Mouse (Mus musculus): ENCODE measurements around the gene Tpsg1. TPM values are rescaled to one million over a fixed set of nuclear protein-coding genes. Genes with fewer than 3 reads are reported as not detected.

Tpsg1 gene
- polyA plus RNA-seq, 1 experiment from 2014 or later = not detected

DNA sequence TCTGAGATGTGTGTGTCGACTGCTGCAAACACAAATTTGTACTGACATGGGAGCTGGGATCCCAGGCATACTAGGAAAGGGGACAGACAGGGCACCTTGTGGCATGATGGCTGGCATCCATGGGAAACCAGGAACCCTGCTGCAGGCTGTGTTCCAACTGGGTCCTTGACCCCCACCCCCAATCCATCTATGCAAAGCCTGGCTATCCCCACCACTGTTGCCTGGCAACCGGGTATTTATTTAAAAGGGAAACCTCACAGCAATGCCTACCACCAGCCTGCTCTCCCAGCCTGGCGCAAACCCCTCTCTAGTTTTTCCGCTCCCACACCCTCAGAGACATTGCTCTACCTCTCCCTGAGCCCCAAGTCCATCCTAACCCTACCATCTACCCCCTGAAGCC, 38.3 kb downstream of the Tpsg1 start:
- H3K36me3 ChIP-seq = peaks cover 18% of the 10 kb centered on the region; the same call in 1 of the 2 replicates
- peaks cover 70% of the 10 kb centered on the region for H3K4me1 ChIP-seq (replicated peaks)
- H3K4me2 ChIP-seq = no peak overlapping the region
- 0 out of 2 replicates have a peak, but pooled peaks cover 5% of the 10 kb centered on the region for H3K27me3 ChIP-seq
- 0 out of 2 replicates have a peak, but pooled peaks cover 5% of the 10 kb centered on the region for H3K9me3 ChIP-seq
- H3K4me3 ChIP-seq (replicated peaks) = no peak overlapping the region
- no peak for ATAC-seq (ENCODE audit: insufficient number of reproducible peaks, insufficient read depth, low FRiP score, low TSS enrichment, low read depth)
- H3K27ac ChIP-seq = 0 out of 2 replicates have a peak overlapping the region, but pooled peaks have one; percentile 42
- H3K9ac ChIP-seq (replicated peaks) = no peak overlapping the region
- 77% methylated on average over 4 of the region's 4 CpGs for WGBS

GRCm38 (mm10) chr17:25408302-25408999, 39.4 kb downstream of the Tpsg1 start:
- H3K36me3 ChIP-seq = peaks cover 15% of the 10 kb centered on the region; the same call in 1 of the 2 replicates
- WGBS = 83% methylated on average over 7 of the region's 7 CpGs
- no peak for ATAC-seq (ENCODE audit: insufficient number of reproducible peaks, insufficient read depth, low FRiP score, low TSS enrichment, low read depth)
- 0 out of 2 replicates have a peak, but pooled peaks cover 5% of the 10 kb centered on the region for H3K27me3 ChIP-seq
- H3K9ac ChIP-seq (replicated peaks) = no peak overlapping the region
- H3K4me1 ChIP-seq (replicated peaks) = peaks cover 70% of the 10 kb centered on the region
- no peak overlapping the region for H3K4me2 ChIP-seq
- 0 out of 2 replicates have a peak, but pooled peaks cover 8% of the 10 kb centered on the region for H3K9me3 ChIP-seq
- H3K4me3 ChIP-seq (replicated peaks) = no peak overlapping the region
- H3K27ac ChIP-seq = no peak overlapping the region

- Histone ChIP-seq H3K36me3 (peaks cover 8% of the 10 kb centered on the region; the same call in 1 of the 2 replicates), H3K27me3 (no peaks in the 10 kb centered on the region), H3K4me1 (replicated peaks) (peaks cover 75% of the 10 kb centered on the region), H3K9ac (replicated peaks) (no peak overlapping the region), H3K9me3 (0 out of 2 replicates have a peak, but pooled peaks cover 8% of the 10 kb centered on the region), H3K4me2 (no peak overlapping the region), H3K4me3 (replicated peaks) (no peak overlapping the region), H3K27ac (peak overlapping the region; percentile 69; the same call in 1 of the 2 replicates)
- ATAC-seq (ENCODE audit: insufficient number of reproducible peaks, insufficient read depth, low FRiP score, low TSS enrichment, low read depth) = no peak
- WGBS = 56% methylated on average over 7 of the region's 7 CpGs
Observed at GRCm38 (mm10) chr17:25409621-25410020, 40.5 kb downstream of the Tpsg1 start.

DNA sequence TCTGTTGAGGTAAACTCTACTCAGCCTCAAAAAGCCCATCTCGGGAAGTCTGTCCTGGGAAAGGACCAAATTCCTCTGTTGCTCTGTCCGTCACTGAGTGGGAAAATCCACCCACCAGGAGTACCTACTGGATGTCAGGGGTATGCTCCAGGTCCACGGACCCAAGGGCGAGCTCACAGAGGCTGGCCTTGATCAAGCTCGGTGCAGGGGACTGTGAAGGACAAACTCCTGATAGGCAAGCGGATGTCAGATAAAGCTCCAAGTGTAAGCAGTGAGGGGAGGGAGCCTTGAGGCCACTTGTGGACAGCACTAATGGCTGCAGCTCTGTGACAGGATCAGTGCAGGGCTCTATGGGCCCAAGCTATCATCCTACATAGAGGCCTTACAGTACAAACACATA, 41.1 kb downstream of the Tpsg1 start:
- Histone ChIP-seq H3K9me3 (0 out of 2 replicates have a peak, but pooled peaks cover 8% of the 10 kb centered on the region), H3K27ac (peak overlapping the region; percentile 69; the same call in 1 of the 2 replicates), H3K9ac (replicated peaks) (no peak overlapping the region), H3K4me3 (replicated peaks) (no peak overlapping the region), H3K36me3 (peaks cover 8% of the 10 kb centered on the region; the same call in 1 of the 2 replicates), H3K4me1 (replicated peaks) (peaks cover 75% of the 10 kb centered on the region), H3K4me2 (no peak overlapping the region), H3K27me3 (no peaks in the 10 kb centered on the region)
- ATAC-seq (ENCODE audit: insufficient number of reproducible peaks, insufficient read depth, low FRiP score, low TSS enrichment, low read depth) = no peak
- WGBS = 85% methylated on average over 6 of the region's 6 CpGs

- H3K27me3 ChIP-seq = no peaks in the 10 kb centered on the region
- H3K4me3 ChIP-seq (replicated peaks) = no peak overlapping the region
- 0 out of 2 replicates have a peak, but pooled peaks cover 8% of the 10 kb centered on the region for H3K9me3 ChIP-seq
- H3K4me1 ChIP-seq (replicated peaks) = peaks cover 75% of the 10 kb centered on the region
- H3K9ac ChIP-seq (replicated peaks) = no peak overlapping the region
- no peak overlapping the region for H3K4me2 ChIP-seq
- H3K27ac ChIP-seq = peak overlapping the region; percentile 64
- H3K36me3 ChIP-seq = peaks cover 8% of the 10 kb centered on the region; the same call in 1 of the 2 replicates
- ATAC-seq (ENCODE audit: insufficient number of reproducible peaks, insufficient read depth, low FRiP score, low TSS enrichment, low read depth) = no peak
- 42% methylated on average over 7 of the region's 7 CpGs for WGBS
Observed at GRCm38 (mm10) chr17:25410786-25411185, 41.7 kb downstream of the Tpsg1 start.

- no peak overlapping the region for H3K4me3 ChIP-seq (replicated peaks)
- 54% methylated on average over 4 of the region's 4 CpGs for WGBS
- H3K27me3 ChIP-seq = no peaks in the 10 kb centered on the region
- H3K27ac ChIP-seq = peak overlapping the region; percentile 64
- no peak for ATAC-seq (ENCODE audit: insufficient number of reproducible peaks, insufficient read depth, low FRiP score, low TSS enrichment, low read depth)
- no peak overlapping the region for H3K9ac ChIP-seq (replicated peaks)
- H3K4me2 ChIP-seq = no peak overlapping the region
- 0 out of 2 replicates have a peak, but pooled peaks cover 8% of the 10 kb centered on the region for H3K9me3 ChIP-seq
- H3K4me1 ChIP-seq (replicated peaks) = peaks cover 75% of the 10 kb centered on the region
- H3K36me3 ChIP-seq = peaks cover 8% of the 10 kb centered on the region; the same call in 1 of the 2 replicates
Observed at GRCm38 (mm10) chr17:25411251-25411650, 42.2 kb downstream of the Tpsg1 start.

DNA sequence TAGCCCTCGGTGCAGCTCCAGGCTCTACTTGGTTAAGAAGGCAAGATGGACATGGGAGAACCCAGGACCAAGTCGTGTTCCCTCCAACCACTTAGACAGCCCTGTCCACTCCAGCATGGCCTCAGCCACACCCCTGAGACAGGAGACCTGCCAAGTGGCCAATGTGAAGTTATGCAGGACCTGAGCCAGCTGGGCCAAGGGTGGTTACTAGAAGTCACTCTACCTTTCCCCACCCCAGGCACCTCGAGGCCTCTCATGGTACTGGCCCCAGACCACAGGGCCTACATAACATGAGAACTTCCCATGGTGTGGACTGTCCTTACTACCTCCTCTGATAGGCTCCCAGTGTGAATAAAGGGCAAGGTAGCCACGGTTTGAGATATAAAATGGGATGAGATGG, 45.1 kb downstream of the Tpsg1 start:
- no peak for ATAC-seq (ENCODE audit: insufficient number of reproducible peaks, insufficient read depth, low FRiP score, low TSS enrichment, low read depth)

GRCm38 (mm10) chr17:25414917-25415316, 45.8 kb downstream of the Tpsg1 start:
- peak overlapping the region; percentile 48 for H3K4me2 ChIP-seq
- peak overlapping the region; percentile 40; the same call in 1 of the 2 replicates for H3K9ac ChIP-seq (replicated peaks)
- 0 out of 2 replicates have a peak overlapping the region, but pooled peaks have one; percentile 3 for H3K4me3 ChIP-seq (replicated peaks)

More for the DNA sequence above, 45.1 kb downstream of the Tpsg1 start:
- WGBS = 67% methylated on average over 4 of the region's 4 CpGs
- Histone ChIP-seq H3K9ac (replicated peaks) (no peak overlapping the region), H3K27me3 (no peaks in the 10 kb centered on the region), H3K36me3 (peaks cover 14% of the 10 kb centered on the region; the same call in 1 of the 2 replicates), H3K27ac (peak overlapping the region; percentile 95; the same call in 1 of the 2 replicates), H3K4me3 (replicated peaks) (no peak overlapping the region), H3K4me1 (replicated peaks) (peaks cover 80% of the 10 kb centered on the region), H3K4me2 (no peak overlapping the region), H3K9me3 (0 out of 2 replicates have a peak, but pooled peaks cover 8% of the 10 kb centered on the region)

DNA sequence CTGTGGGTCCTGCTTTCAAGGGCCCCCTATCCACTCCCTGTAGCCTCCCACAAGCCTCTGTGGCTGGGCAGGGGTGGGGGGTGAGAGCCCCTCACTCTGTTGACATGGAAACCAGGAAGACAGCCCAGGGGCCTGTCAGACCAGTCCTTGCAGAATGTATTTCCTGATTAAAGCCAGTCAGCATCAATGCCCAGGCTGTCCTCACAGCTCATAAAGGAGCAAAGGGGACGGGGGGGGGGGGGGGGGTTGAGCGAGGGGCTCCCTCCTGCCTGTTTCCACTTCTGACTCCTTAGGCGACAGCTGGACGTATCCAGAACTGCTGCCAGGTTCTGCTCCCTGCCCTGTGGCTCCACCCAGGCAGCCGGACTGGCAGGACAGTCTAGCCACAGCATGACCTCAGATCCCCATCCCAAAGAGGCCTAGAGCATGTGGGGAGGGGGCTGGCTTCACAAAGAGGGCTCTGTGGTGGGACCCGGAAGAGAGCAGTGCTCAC, 46.4 kb downstream of the Tpsg1 start:
- Histone ChIP-seq H3K9ac (replicated peaks) (peak overlapping the region; percentile 40), H3K27ac (peak overlapping the region; percentile 95), H3K4me3 (replicated peaks) (peak overlapping the region; percentile 16; the same call in 1 of the 2 replicates), H3K9me3 (0 out of 2 replicates have a peak, but pooled peaks cover 8% of the 10 kb centered on the region), H3K4me1 (replicated peaks) (peaks cover 80% of the 10 kb centered on the region), H3K4me2 (peak overlapping the region; percentile 48), H3K36me3 (peaks cover 10% of the 10 kb centered on the region; the same call in 1 of the 2 replicates), H3K27me3 (no peaks in the 10 kb centered on the region)
- whole genome bisulfite sequencing = 0% methylated on average over 2 of the region's 6 CpGs
- ATAC-seq (ENCODE audit: insufficient number of reproducible peaks, insufficient read depth, low FRiP score, low TSS enrichment, low read depth) = peak; percentile 50

More at GRCm38 (mm10) chr17:25414917-25415316, 45.8 kb downstream of the Tpsg1 start:
- H3K4me1 ChIP-seq (replicated peaks) = peaks cover 80% of the 10 kb centered on the region
- no peaks in the 10 kb centered on the region for H3K27me3 ChIP-seq
- H3K27ac ChIP-seq = peak overlapping the region; percentile 95
- peaks cover 14% of the 10 kb centered on the region; the same call in 1 of the 2 replicates for H3K36me3 ChIP-seq
- WGBS = 15% methylated on average over 3 of the region's 3 CpGs
- ATAC-seq (ENCODE audit: insufficient number of reproducible peaks, insufficient read depth, low FRiP score, low TSS enrichment, low read depth) = no peak
- H3K9me3 ChIP-seq = 0 out of 2 replicates have a peak, but pooled peaks cover 8% of the 10 kb centered on the region

- Histone ChIP-seq H3K36me3 (peaks cover 10% of the 10 kb centered on the region; the same call in 1 of the 2 replicates), H3K9me3 (0 out of 2 replicates have a peak, but pooled peaks cover 8% of the 10 kb centered on the region), H3K4me2 (peak overlapping the region; percentile 48), H3K4me3 (replicated peaks) (peak overlapping the region; percentile 16), H3K4me1 (replicated peaks) (peaks cover 80% of the 10 kb centered on the region), H3K27ac (peak overlapping the region; percentile 95), H3K27me3 (no peaks in the 10 kb centered on the region), H3K9ac (replicated peaks) (0 out of 2 replicates have a peak overlapping the region, but pooled peaks have one; percentile 31)
- 6% methylated on average over 3 of the region's 3 CpGs for WGBS
- ATAC-seq (ENCODE audit: insufficient number of reproducible peaks, insufficient read depth, low FRiP score, low TSS enrichment, low read depth) = peak; percentile 45; the same call in 1 of the 2 replicates
Observed at GRCm38 (mm10) chr17:25416219-25416618, 47.1 kb downstream of the Tpsg1 start.

- H3K4me3 ChIP-seq (replicated peaks) = no peak overlapping the region
- no peaks in the 10 kb centered on the region for H3K9me3 ChIP-seq
- H3K36me3 ChIP-seq = peaks cover 20% of the 10 kb centered on the region
- peaks cover 81% of the 10 kb centered on the region for H3K4me1 ChIP-seq (replicated peaks)
- H3K9ac ChIP-seq (replicated peaks) = no peak overlapping the region
- no peak for ATAC-seq (ENCODE audit: insufficient number of reproducible peaks, insufficient read depth, low FRiP score, low TSS enrichment, low read depth)
- H3K27me3 ChIP-seq = no peaks in the 10 kb centered on the region
- 89% methylated on average over 6 of the region's 6 CpGs for WGBS
- peak overlapping the region; percentile 64 for H3K27ac ChIP-seq
- H3K4me2 ChIP-seq = no peak overlapping the region
Observed at GRCm38 (mm10) chr17:25417990-25418389, 48.9 kb downstream of the Tpsg1 start.

All from limb, embryonic 12.5 days (tissue).